Mouse (Mus musculus) gastrocnemius, postnatal 36 days (tissue): ENCODE measurements at regions not wholly inside any gene's neighbourhood (a gene's known extent, or its start where the extent isn't known, plus 50 kb on each side); places are given as distances from the start of the nearest gene placed in this dataset.

Experiments
- DNase-seq, 2 experiments: peaks; one replicate each; pipeline ENCODE4 v3.0.0; 2022
- intact Hi-C: fragments of 180-260 bp; cut with DNase I; formaldehyde crosslinking; loops from one replicate; pipeline ENCODE4 v1.15.1; 2025

- DNase-seq, result no peak
- intact Hi-C loops, result no loop called here
These were observed 751.2 kb upstream of the Fbxo33 start for GRCm38 (mm10) chr12:59970775-59971174.

GRCm38 (mm10) chr12:59969948-59970347 is 750.4 kb upstream of the Fbxo33 start:
- intact Hi-C loops, result no loop called here
- no peak for DNase-seq

DNA sequence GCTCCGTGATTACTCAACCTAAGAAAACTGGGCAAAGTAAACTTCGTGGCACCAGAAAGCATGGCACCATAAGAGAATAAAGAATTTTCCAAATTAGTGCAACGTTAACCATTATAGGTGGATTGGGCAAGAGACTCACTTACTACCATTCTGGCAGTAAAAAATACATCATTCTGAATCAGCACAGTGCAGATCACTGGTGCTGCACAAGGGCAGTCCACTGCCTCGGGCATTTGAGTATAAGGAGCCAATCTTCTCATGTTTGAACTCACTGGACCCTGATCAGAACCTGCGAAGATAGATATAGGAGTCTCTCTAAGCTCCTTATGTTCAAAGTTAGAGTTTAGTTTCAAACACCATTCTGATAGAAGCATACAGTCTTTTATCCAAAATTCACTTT is 747.7 kb upstream of the Fbxo33 start:
- intact Hi-C loops, result no loop called here
- no peak for DNase-seq

- intact Hi-C loops, result loop anchor here (5.0 kb wide), 1 partner anchor 344 kb away; no protein-coding TSS in a partner anchor
- no peak for DNase-seq
These were observed 741.6 kb upstream of the Fbxo33 start for GRCm38 (mm10) chr12:59961139-59961538.

GRCm38 (mm10) chr12:59932471-59932870 is 712.9 kb upstream of the Fbxo33 start:
- DNase-seq, result no peak
- intact Hi-C loops, result no loop called here

DNA sequence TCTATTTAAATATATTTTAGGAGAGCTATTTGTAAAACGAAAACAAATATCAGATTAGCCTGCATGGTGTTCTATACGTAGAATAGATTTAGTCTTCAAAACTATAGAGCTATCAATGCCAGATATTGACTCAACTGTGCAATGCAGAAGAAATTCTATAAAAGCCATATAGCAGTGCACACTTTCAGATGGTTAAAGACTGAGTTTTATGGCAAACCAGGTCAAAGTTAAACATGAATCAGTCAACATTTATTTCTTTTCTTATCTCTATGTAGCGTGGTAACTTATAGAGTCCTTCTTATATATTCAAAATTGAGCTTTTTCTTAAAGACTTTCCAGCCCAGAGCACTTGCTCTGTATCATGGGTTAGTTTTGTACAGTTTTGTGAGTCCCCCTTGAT is 705.5 kb upstream of the Fbxo33 start:
- no peak for DNase-seq

GRCm38 (mm10) chr12:59898931-59899330 is 679.4 kb upstream of the Fbxo33 start:
- intact Hi-C loops, result no loop called here
- no peak for DNase-seq

More for the DNA sequence above, 705.5 kb upstream of the Fbxo33 start:
- intact Hi-C loops, result no loop called here

- no peak for DNase-seq
- intact Hi-C loops, result no loop called here
These were observed 671.4 kb upstream of the Fbxo33 start for GRCm38 (mm10) chr12:59890973-59891372.
